Mouse (Mus musculus): Measurements from ENCODE around the gene Pin1.
"Not testable (repeated sequence)": the region's sequence is repeated elsewhere in the genome, so short reads cannot be mapped to it uniquely, and the experiment has no call there.

Pin1 gene

DNA sequence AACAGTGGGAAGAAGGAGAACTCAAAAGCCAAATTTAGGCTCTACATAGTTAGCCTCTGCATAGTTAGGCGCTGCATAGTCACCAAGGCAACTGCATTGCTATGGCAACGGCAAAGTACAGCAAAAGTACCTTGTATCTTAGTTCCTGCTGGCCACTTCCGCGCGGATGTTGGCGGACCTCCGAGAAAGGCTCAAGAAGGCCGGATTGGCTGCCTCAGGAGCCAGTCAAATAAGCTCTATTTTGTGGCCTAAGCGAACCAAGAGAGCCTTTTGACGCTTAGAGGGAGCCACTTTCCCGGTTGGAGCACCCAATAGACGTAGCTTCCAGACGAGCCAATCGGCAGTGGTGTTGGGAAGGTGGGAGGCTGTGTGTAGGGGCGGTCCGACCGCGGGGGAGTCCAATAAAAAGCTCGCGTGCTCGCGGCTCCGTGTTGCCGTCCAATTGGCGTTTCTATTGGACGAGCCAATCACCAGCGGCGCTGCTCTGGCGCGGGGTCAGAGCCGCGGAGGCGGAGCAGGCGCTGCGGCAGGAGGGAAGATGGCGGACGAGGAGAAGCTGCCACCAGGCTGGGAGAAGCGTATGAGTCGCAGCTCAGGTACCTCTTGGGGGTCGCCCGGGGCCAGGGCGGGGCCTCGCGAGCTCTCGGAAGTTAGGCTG is at the start of gene Pin1:
Gene Pin1 (plus strand): TSS at position 494 of the 658 bp plus-strand sequence.
- peak; percentile 99 for DNase-seq (ENCODE audit: low read depth)

DNA sequence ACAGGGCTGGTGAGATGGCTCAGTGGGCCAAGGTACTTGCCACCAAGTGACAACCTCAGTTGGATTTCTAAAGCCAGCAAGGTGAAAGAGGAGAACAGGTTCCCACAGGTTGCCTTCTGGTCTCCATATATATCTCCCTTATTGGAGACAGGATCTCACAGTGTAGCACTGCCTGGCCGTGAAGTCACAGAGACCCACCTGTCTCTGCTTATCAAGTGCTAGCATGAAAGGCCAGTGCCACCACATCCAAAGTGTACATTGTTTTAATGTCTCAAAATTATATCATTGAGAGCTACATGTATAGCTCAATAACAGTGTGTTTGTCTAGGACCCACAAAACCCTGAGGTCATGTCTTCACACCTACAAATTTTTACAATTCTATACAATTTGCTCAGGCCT is 45.6 kb upstream of the Pin1 start:
- peak; percentile 23 for DNase-seq (ENCODE audit: low read depth)

DNA sequence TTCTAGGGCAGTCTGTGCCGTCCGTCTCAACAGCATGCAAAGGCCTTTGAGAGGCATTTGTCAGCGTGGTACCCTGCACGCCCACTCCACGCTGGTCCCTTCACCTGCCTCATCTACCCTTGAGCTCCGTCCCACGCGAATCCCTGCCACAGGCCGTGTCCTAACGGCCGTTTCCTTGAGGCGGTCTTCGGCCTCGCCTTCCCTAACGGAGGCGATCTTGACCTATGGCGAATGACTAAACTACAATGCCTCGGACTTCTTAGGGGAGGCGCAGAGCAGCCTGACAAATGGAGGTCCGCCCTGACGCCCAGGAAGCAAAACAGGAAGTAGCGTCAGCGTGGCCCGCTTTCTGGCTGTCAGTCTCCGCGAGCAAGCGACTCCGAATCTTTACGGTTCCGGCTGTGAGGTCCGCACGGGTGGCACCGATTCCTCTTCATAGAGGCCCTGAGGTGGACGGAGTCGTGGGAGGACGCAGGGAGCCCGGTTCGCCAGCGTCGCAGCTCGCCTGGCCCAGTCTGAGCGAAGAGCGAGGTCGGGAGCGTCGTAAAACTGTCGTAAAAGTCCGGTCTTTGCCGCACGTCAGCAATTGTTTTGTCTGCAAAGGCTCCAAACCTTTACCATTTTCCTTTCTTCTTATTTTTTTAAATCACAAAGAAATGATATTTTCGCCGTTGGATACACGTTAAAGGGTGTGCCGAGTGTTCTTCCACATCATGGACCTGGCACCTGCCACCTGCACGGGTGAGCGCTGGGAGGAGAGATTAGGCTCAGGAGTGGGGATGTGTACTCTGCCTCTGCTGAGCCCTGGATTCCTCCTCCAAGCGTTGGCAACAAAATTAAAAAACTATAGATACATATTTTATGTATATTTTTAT is 44.6 kb upstream of the Pin1 start:
- peak; percentile 98 for DNase-seq (ENCODE audit: low read depth)

- DNase-seq (ENCODE audit: low read depth) = peak; percentile 65
Measured at GRCm38 (mm10) chr9:20609831-20610464, 41.9 kb upstream of the Pin1 start.

- DNase-seq (ENCODE audit: low read depth) = no peak
Measured at GRCm38 (mm10) chr9:20611976-20612375, 39.9 kb upstream of the Pin1 start.

GRCm38 (mm10) chr9:20616685-20617084 is 35.2 kb upstream of the Pin1 start:
- no peak for DNase-seq (ENCODE audit: low read depth)

DNA sequence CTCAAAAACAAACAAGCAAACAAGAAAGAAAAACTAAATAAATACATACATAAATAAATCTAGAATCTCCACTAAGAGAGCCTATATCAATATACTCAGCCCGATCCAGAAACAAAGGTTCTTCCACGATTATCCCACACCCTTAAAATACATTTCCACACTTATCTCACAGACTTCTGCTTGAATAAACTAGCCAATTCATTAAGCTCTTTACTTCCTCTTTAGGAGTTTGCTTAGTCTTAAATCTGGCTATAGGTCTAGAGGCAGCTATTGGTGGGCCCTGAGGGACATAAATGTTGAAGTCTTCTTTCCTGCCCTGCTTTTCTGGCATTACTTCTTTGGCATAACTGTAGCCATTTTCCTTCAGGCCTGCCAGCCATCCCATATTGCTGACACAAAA is 20.6 kb upstream of the Pin1 start:
- no peak for DNase-seq (ENCODE audit: low read depth)

DNA sequence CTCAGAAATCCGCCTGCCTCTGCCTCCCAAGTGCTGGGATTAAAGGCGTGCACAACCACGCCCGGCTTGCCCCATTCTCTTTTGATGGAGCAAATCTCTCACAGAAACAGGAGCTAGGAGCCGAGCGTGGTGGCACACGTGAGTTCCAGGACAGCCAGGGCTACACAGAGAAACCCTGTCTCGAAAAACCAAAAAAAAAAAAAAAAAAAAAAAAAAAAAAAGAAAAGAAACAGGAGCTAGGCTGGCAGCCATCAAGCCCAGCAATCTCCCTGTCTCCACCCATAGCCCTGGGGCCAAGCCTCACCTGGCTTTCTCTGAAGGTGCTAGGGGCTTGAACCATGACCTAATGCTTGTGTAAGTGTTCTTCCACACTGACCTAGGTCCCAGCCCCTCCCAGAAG is 16.2 kb upstream of the Pin1 start:
- DNase-seq (ENCODE audit: low read depth) = not testable (repeated sequence)

DNA sequence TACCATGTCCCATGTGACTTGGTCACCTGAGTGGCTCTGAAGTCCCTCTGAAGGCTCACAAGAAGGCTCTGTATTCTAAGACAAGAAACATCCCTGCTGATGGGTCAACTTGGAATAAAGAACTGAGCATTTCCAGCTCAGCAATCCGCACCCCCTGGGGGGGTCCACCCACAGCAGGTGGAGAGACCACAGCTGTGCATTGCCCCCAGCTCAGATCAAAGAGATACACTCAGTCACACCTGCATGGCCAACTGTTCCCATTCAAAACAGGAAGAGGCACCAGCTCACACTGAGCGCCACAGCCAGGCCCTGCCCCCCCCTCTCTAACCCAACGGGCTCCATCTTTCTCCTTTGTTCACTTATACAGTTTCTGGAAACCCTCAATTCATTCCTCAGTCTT is 15.6 kb upstream of the Pin1 start:
- DNase-seq (ENCODE audit: low read depth) = peak; percentile 48

DNA sequence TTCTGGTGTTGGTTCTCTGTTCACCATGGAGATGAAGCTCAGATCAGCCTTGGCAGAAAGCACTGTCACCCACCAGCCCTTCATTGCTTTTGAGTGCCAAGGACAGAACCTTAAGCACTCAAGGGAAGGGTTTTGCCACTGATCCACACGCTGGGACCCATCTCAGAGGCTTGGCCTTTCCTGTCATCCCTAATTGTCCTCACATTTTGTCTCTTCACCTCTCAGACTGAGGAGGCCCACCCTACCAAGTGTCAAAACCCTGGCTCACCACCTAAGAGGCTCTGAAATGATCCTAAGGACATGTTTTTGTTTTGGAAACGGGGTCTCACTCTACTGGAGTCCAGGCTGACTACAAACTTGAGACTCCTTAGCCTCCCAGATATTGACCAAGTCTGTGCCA is 15.1 kb upstream of the Pin1 start:
- peak; percentile 16 for DNase-seq (ENCODE audit: low read depth)

- no peak for DNase-seq (ENCODE audit: low read depth)
Measured at GRCm38 (mm10) chr9:20638552-20638951, 13.3 kb upstream of the Pin1 start.

DNA sequence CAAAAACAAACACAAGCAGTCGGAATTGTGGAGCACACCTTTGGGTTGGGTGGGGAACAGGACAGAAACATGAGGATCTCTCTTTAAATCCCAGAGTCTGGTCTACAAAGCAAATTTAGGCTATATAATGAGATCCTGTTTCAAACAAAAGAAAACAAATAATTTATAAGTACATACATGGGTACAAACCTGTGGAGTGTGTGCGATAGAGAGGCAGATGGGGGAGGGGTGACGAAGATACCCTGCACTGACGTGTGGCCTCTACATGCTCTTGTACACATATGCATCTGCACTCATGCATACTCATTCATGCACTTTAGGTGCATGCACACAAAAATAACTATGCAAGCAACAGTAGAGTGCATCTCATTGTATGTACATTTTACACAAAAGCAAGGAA is 12.4 kb upstream of the Pin1 start:
- DNase-seq (ENCODE audit: low read depth) = no peak

DNA sequence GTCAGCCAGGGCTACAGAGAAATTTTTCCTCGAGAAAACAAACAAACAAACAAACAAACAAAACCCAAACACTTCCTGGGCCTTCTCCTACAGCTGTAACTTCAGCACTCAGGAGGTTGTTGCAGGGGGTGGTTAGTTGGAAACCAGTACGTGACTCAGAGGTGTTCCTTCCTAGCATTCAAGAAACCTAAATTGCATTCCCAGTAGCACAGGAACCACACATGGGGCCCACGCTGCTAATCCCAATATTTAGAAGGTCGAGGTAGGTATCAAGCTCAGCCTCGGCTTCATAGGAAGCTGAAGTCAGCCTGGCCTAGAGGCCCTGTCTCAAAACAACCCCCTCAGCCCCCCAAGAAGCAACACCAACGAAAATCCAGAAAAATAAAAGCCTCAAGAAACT is 10.4 kb upstream of the Pin1 start:
- DNase-seq (ENCODE audit: low read depth) = no peak

- peak; percentile 71 for DNase-seq (ENCODE audit: low read depth)
Measured at GRCm38 (mm10) chr9:20642101-20642895, 9.6 kb upstream of the Pin1 start, which contains the start of gene Ubl5. Ubl5 (plus strand) TSS chr9:20642878.

GRCm38 (mm10) chr9:20642896-20643466 is 8.9 kb upstream of the Pin1 start:
- DNase-seq (ENCODE audit: low read depth) = peak; percentile 92

DNA sequence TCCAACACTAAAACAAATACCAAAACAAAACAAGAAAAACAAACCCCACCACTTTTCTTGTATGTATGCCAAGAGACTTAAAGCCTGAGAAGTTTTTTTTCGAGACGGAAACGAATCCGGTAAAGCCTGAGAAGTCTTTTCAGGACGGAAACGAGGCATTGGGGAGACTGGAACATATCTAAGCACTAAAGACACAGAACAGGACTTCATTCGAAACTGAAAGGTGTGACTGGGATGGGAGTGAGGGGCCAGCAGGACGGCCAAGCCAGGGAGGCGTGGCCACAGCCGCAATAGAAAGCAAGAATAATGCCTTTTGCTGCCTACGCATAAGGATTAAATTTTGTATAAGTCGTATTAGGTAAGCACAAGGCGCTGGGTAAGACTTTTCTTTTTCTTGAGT is 8.1 kb upstream of the Pin1 start:
- DNase-seq (ENCODE audit: low read depth) = peak; percentile 61

- DNase-seq (ENCODE audit: low read depth) = peak; percentile 89
Measured at GRCm38 (mm10) chr9:20644360-20645081, 7.4 kb upstream of the Pin1 start, which contains the start of gene Fbxl12. Fbxl12 (minus strand) TSS chr9:20644767.

GRCm38 (mm10) chr9:20645121-20645520 is 6.8 kb upstream of the Pin1 start:
- peak; percentile 85 for DNase-seq (ENCODE audit: low read depth)

GRCm38 (mm10) chr9:20652260-20652658 is 364 bp downstream of the Pin1 start:
- DNase-seq (ENCODE audit: low read depth) = no peak

GRCm38 (mm10) chr9:20653859-20654258 is 2.0 kb downstream of the Pin1 start:
- DNase-seq (ENCODE audit: low read depth) = no peak

DNA sequence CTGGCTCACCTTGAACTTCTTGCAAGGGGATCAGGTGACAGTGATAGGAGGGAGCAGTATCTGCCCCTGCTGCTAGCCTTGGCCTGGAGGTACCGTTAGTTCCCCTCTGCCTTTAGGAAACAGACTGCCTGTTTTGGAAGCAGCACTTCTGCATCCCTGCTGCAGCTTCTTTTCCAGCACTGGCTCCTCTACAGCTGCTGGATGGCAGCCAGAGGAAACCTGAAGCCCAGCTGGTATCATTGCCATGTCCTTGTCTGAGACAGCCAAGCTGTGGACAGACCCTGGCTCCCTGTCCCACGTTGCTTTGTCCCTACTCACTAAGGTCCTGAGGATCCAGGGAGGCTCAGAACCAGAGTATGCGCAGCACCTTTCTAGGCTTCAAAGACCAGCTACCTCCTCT is 5.7 kb downstream of the Pin1 start:
- no peak for DNase-seq (ENCODE audit: low read depth)

Measured in naive thymus-derived CD4-positive, alpha-beta T cell, adult 2 months (primary cell).